Mouse (Mus musculus): ENCODE results near the gene Col9a2. TPM values are rescaled to one million over a fixed set of nuclear protein-coding genes. Genes with fewer than 3 reads are reported as not detected.
A peak's percentile ranks its signal among the peaks of the same experiment; 100 is the strongest.

The Col9a2 gene
- 1 to 10 TPM; 2.2 to 3.6 TPM for total RNA-seq (2021)
- long read RNA-seq, partial matches to known transcripts, result 0 of 1 reads
- long read RNA-seq, other reads (novel, unspliced or antisense), result 1 of 1 reads

- DNase-seq (ENCODE audit: low spot score in 2 of 2), result no peak
Measured at GRCm38 (mm10) chr4:121039331-121040115, at the start of gene Col9a2. Col9a2 (plus strand) TSS chr4:121039385.

GRCm38 (mm10) chr4:120992284-120992683 is 46.9 kb upstream of the Col9a2 start:
- no peak for DNase-seq (ENCODE audit: low spot score in 2 of 2)

- DNase-seq (ENCODE audit: low spot score in 2 of 2), result no peak
Measured at GRCm38 (mm10) chr4:120993025-120993424, 46.2 kb upstream of the Col9a2 start.

GRCm38 (mm10) chr4:120995911-120996310 is 43.3 kb upstream of the Col9a2 start:
- no peak for DNase-seq (ENCODE audit: low spot score in 2 of 2)

- DNase-seq (ENCODE audit: low spot score in 2 of 2), result no peak
Measured at GRCm38 (mm10) chr4:121001042-121001441, 38.1 kb upstream of the Col9a2 start.

- DNase-seq (ENCODE audit: low spot score in 2 of 2), result no peak
Measured at GRCm38 (mm10) chr4:121001659-121002058, 37.5 kb upstream of the Col9a2 start.

GRCm38 (mm10) chr4:121002400-121003171 is 36.6 kb upstream of the Col9a2 start:
- DNase-seq (ENCODE audit: low spot score in 2 of 2), result peak in 1 of 2 experiments; percentile 45

- DNase-seq (ENCODE audit: low spot score in 2 of 2), result peak in 1 of 2 experiments; percentile 32
Measured at GRCm38 (mm10) chr4:121003611-121004091, 35.5 kb upstream of the Col9a2 start.

- no peak for DNase-seq (ENCODE audit: low spot score in 2 of 2)
Measured at GRCm38 (mm10) chr4:121004679-121005078, 34.5 kb upstream of the Col9a2 start.

- DNase-seq (ENCODE audit: low spot score in 2 of 2), result no peak
Measured at GRCm38 (mm10) chr4:121007006-121007405, 32.2 kb upstream of the Col9a2 start.

- DNase-seq (ENCODE audit: low spot score in 2 of 2), result no peak
Measured at GRCm38 (mm10) chr4:121008071-121008745, 31.0 kb upstream of the Col9a2 start.

GRCm38 (mm10) chr4:121009151-121009550 is 30.0 kb upstream of the Col9a2 start:
- peak in 1 of 2 experiments; percentile 50 for DNase-seq (ENCODE audit: low spot score in 2 of 2)

- DNase-seq (ENCODE audit: low spot score in 2 of 2), result no peak
Measured at GRCm38 (mm10) chr4:121010770-121011549, 28.2 kb upstream of the Col9a2 start.

- no peak for DNase-seq (ENCODE audit: low spot score in 2 of 2)
Measured at GRCm38 (mm10) chr4:121014594-121015267, 24.5 kb upstream of the Col9a2 start.

- DNase-seq (ENCODE audit: low spot score in 2 of 2), result no peak
Measured at GRCm38 (mm10) chr4:121015268-121015659, 23.9 kb upstream of the Col9a2 start.

GRCm38 (mm10) chr4:121016021-121016898 is 22.9 kb upstream of the Col9a2 start:
- DNase-seq (ENCODE audit: low spot score in 2 of 2), result peak; percentile 42 to 43

GRCm38 (mm10) chr4:121016928-121017657 is 22.1 kb upstream of the Col9a2 start, which contains the start of gene Smap2:
Smap2 (minus strand) TSS chr4:121017247.
- peak; percentile 98 for DNase-seq (ENCODE audit: low spot score in 2 of 2)

GRCm38 (mm10) chr4:121018250-121018649 is 20.9 kb upstream of the Col9a2 start:
- DNase-seq (ENCODE audit: low spot score in 2 of 2), result no peak

All from layer of hippocampus, adult 18-20 months (tissue).